Mouse (Mus musculus) adipocyte (in vitro differentiated cells): ENCODE results near the gene Rasl11b.

Experiments
- DNase-seq: peaks from one replicate; pipeline ENCODE4 v3.0.0-alpha.2; 2016; ENCODE audit warnings: low spot score

The Rasl11b gene

DNA sequence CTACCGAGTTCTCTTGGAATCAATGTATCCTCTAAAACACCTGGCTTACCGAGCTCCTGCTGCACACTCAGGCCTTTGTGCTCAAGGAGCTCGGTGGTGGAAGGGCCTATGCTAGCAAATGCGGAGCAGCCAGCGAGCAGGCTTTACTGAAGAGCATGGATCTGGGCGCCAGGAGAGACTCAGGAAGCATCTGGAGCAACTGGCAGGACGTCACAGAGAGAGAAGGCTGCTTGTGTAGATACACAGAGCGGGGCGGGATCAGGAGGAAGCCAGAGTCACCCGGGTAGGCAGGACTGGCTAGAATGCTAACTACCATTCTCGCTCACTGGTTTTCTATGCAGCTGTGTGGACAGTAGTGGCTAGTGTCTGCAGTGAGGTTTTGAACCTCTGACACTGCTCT, 16.3 kb downstream of the Rasl11b start:
- no peak for DNase-seq

DNA sequence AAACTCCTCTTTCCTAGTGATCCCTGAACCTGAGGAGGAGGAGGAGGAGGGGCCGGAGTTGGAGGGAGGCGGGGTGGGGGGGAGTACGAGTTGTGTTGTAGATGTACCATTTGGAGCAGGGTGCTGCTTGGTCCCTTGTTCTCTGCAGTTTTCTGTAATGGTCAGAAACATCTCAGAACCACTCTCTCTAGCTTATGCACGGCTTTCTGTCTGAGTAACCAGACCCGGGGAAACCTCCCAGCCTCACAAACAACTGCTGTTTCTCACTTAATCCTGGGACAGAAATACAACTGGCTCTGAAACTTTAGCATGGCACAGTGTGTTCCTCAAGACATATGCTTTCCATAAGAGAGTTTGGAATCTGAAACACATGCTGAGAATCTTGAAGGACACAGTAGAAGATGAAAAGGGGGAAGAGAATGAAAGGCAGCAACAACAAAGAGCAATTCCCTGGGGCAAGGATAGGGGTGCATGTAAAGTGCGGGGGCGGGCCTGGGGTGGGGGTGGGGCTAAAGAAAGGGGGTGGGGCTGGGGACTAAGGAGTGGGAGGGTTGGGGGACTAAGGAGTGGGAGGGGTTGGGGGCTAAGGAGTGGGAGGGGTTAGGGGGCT, 19.5 kb downstream of the Rasl11b start:
- DNase-seq, result no peak

DNA sequence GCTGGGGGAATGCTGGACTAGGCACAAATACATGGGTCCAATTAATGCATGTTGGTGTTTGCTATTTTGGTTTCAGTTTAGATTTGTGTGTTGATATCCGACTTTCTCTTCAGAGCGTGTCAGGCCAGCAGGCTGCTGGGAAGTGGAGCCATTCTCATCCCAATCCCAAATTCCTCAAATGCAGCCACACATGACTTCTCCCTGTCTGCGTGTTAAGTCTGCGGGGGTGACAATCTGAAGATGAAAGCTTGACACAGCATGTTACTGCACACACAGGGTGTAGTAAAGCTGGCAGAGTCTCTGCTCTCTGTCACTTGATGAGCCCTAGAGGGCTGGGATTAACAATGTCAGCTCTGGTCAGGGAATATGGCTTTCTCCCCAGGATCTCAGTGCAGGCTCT, 20.0 kb downstream of the Rasl11b start:
- no peak for DNase-seq

DNA sequence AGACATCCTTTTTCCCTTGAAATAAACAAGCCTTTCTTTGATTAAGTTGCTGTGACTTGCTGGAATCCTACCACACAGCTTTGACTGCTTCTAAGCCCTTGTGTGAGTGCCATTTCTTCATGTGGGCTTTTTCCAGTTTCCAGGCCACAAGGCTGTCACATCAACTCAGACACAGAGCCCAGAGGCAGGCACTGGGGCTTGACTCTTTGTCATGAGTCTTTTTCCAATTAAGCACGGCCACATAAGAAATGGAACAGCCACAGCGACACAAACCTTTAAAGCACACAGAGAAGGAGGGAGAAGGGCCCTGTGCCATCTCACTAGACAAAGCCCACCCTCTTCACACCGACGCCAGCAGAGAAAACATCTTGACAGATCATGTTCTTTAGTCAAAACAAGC, 23.4 kb downstream of the Rasl11b start:
- no peak for DNase-seq

DNA sequence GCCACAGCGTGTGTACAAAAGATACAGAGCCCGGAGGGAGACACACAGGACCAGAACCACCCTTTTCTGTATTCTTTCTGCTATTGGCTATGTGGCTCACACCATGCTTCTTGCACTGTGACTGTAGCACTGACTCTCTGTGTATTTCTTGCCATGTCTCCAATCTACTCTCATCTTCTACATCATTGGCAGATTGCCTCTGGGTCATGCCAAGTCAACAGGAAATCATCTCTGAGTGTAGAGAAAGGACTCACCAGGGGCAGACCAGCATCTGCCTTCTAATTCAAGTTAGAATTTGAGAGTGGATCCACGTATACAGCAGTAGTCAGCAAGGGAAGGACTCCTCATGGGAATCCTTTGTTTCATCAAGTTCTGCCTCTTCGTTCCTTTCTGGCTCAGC, 27.5 kb downstream of the Rasl11b start:
- DNase-seq, result peak; percentile 85

DNA sequence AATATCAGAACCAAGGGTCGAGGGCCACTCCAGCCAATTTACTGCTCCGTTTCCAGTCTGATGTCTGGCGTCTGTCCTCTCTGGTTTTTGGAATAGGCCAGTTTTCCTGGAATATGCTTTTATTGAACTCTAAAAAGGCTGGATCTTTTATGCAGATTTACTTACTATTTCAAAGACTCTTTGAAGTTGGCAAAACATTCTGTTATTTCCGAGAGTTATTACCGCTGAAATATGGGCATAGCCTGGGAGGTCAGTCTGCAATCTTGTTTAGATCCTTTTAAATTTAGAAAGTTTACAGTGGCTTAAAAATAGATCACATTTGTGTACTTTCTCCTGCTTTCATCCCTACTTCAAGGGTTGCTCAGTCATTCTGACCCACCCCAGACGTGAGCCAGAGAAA, 29.4 kb downstream of the Rasl11b start:
- no peak for DNase-seq

DNA sequence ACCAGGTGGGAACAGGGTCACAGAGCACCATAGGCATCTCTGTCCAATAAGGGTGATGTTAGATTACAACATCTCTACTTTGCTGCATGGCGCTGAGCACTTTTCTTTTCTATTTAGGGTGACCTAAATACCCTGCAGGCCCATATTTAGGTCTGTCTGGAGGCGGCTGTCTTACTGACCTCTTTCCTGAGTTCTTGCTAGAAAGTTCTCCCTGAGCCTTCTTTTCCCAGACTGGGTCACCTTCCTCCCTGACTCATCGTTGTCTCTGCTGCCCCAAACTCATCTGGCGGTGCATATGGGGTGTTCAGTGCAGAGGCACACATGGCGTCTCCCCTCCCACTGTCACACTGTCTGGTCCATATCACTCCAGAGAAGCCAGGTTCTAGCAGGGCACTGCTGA, 31.1 kb downstream of the Rasl11b start:
- no peak for DNase-seq

DNA sequence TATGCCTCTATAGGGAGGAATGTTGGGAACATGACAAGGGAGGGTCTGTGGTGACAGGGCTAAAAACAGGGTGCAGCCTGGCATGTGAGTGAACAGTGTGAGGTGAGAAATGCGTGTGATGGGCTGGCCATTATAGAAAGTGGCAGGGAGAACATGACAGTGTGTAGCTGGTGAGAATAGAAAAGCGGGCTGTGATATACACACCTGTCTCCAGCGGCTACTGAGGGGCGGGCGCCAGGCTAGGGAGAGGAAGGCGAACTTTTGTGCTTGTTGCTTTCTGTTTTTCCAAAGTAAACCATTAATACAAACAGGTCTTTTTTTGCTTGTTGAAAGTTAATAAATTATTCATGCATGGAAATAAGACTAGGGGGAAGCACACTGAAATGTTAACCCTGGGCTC, 32.3 kb downstream of the Rasl11b start:
- DNase-seq, result no peak

DNA sequence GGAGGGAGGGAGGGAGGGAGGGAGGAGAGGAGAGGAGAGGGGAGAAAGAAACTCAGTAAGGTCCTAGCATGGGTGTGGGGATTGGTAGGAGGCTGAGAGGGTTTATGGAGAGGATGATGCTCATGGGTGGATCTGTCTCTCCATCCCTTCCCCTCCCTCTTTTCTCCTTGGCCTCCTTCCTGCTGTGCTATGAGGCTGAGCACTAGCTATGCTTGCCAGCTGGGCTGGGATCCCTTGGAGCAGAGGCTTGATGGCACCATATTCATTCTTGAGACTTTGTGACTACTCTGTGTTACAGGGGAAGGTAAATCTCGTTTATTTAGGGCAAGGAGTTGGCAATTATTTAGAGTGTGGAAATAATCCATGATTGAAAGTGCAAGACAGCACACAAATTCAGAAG, 33.9 kb downstream of the Rasl11b start:
- peak; percentile 67 for DNase-seq

DNA sequence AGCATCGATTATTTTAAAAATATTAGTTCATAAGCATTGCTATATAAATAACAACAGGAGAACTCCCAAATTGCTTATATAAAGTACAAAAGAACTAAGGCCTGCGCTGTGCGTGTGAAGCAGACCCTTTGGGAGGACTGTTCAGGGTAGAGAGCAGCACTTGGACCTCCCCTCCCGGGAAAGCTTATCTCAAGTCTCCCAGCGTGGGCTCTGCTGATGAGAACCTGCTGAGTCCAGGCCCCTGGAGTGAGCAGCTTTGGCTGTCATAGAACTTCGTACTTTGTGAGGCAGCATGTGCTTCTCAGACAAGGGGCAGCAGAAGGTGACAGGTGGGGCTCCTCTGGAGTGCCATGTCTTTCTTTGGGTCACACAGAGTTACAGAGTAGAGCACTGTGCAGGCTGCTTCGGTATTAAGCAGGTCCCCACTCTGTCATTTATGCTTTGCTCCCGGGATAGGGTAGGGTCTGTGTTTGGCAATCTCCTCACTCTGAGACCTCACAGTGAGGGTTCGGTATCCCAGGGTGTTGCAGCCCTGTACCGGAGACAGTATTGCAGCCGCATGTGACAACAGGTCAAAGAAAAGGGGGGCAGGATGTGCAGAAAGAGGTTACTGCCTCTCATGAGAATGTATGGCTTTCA, 34.8 kb downstream of the Rasl11b start:
- no peak for DNase-seq

DNA sequence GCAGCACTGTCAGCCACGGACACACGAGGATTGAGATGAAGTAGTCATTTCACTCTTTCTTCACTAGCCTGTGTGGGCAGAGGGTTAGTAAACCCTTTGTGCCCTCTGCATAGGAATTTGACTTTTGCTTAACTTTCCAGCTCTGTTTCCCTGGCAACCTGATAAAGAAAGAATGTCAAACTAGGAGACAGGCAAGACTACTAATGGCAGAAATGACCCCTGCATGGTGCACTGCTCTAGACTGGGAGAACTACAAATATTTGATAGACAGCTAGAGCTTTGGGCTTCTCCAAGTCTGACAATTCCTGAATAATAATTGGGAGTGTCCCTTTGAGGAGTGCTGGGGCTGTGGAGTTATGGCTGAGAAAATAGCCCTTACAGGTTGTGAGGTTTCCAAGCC, 35.4 kb downstream of the Rasl11b start:
- peak; percentile 66 for DNase-seq

DNA sequence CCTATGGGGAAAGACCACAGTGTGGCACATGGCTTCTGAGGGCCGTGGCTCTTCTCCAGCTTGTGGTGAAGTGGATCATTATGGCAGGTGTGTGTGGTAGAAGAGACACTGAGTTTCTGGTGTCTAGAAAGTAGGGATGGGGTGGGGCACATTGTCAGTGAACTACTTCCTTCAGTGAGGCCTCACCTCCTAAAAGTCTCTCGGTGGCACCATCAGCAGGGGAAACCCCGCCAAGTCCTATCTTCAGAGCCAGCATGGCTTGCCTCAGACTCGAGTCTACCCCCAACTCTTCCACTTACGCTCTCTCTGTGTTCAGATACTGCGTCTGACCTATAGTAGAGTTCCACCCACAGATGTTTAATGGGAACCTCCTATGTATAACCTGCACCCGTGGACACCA, 38.7 kb downstream of the Rasl11b start:
- no peak for DNase-seq

DNA sequence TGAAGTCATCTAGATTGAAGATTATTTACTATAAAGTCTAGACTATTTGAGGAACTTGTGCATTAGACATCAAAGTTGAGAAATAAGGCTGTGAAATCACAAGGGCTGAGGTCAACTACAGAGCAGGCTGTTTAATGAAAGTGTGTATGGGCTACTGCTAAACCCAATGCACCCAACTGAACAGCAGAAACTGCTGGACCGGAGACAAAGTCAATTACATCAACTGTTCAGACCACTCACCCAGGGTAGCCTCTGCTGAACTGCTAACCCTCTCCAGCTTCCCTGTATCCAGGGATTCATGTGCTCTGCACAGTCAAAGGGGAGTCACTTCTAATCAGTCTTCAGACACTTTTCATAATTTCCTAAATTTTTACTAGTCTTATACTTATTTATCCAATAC, 44.3 kb downstream of the Rasl11b start:
- no peak for DNase-seq

DNA sequence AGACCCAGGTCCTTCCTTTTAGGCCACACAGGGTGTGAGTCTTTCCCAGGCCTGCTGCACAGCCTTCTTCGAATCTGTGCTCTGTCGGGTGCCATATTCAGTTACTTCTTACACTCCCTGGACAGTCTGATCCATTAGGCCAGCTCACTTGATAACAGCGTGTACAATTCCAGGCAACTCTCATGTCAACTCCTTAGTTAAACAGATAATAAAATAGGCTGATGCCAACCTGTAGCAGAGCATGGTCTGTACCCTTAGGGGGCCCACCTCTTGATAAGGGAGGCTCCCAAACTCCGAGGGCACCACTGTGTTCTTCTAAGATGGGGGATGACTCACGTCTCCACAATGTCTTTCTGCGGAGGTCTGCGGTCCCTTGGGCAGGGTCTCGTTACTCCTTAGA, 45.2 kb downstream of the Rasl11b start:
- no peak for DNase-seq

DNA sequence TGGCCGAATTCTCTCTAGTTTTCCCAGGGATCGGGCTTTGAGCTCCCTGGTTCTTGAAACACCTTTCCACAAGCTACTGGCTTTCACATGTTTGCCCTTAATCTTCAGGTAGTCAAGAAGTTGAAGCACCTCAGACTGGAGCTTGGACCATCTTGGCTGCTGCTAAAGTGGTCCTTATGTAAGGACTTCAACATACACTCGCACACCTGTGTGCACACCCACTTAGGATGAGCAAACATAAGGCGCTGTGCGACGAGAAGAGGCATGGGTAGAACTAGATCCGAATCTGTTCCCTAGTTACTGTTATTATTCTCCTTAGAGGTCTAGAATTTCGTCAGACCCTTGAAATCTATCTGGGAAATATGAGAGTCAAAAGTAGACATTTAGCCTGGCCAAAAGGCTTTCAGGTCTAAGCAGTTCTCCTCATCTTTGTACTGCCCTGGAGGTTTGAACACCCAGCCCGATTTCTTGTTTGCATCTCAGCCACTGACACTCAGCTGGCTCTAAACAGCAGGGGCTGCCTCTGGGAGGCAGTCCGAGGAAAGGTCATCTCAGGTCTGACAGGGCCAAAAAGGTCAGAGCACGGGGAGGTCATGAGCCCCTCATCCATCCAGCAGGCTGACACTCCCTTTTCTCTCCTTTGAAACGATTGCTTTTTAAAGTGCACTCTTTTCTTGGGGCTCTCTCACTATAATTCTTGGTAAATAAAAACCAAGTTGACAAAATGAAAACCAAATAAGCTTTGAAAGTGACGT, 46.0 kb downstream of the Rasl11b start:
- no peak for DNase-seq

DNA sequence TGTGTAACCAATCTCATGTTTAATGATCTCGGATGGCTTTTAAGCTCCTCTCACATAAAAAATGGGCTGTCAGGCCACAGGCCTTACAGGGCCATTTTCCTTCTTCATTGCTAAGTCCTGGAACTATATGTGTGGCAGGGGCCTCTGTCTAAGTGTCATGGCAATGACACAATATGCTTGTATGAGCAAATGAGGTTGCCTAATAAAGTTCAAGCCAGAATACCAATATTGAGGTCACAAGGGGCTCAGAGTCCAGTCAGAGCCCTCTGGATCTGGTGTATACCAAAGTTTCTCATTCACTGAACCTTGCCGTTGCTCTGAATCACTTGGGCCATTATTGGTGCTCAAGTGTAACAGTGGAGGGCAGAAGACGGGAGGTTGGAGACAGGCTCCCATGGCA, 47.6 kb downstream of the Rasl11b start:
- peak; percentile 31 for DNase-seq

DNA sequence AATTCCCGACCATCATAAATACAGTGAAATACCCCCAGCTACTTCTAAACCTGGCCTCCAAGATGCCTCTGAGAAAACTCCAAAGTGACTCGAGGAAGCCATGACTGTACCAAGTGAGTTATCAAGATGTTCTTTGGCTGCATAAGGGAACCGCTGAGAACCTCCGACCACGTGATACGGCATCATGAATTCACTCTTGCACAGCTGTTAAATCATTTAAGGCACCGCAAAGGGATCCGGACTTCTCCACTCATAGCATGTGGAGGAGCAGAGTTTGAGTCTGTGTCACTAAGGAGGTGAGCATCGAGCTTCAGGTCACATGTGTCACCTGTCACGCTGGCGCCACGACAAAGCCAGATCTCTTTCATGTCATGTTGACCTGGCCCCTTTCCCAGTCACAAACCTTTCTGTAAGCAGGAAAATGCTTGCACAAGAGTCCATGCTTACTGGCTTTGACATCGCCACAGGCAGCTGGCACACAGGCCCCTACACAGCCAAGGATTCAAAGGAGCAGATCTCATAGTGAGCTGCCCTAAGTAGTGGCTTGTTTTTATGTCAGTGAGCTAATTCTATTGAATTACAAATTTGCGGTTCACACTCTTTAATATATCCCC, 49.4 kb downstream of the Rasl11b start:
- DNase-seq, result no peak

DNA sequence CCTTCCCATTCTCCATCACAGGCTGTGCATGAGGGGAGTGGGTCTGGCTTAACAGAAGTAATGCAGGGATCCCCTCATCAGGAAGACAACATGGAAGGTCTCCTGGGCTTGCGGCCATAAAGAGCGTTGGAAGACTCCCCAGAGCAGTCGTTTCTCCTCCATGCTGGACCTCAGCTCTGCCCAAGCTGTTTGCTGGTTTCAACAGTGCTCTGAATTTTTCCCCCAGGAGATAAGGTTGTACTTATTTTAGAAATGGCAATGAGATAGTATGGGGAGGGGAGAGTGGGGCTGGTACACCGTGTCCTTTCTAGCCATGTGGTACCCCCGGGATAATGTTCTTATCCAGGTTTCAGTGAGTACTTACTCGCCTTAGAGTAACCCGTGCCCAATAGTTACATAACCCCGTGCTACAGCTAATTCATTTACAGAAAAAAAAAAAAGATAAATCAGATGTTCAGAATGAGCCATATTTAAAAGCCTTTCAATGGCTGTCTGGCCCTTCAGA, 50.6 kb downstream of the Rasl11b start:
- no peak for DNase-seq

DNA sequence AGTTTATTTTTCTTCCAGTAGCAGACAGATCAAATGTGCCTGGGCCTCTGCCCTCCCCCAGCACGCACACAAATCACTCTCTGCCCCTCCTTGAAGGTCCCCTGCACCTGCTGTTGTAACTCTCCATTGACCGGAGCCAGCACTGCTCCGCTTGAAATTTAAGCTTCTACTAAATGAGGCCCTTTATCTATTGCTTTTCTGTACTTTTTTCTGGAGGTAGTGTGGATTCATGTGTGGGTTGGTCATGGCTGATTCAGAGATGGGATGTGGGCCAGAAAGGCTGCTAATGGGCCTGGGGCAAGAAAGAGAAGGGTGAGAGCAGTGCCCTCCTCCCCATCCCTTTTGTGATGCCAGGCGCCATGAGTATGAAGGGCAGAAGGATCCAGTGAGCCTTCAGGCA, 51.4 kb downstream of the Rasl11b start:
- DNase-seq, result no peak

DNA sequence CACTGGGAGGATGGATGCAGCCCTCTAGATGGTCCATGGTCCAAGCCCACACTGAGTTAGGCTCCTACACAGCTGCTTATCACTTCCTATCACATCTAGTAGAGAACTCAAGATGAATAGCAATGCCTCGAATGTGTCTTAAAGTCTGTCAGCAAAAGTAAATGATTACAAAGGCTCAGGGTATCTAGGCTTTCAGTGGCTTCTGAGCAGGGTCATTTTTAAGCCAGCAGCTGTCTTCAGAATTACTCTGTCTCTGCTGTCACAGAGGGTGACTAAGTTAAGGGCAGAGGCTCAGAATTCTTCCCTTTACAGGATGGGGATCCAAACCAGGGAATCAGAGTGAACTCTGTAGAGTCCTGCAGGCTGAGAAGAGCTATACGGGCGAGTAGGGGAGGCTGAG, 51.9 kb downstream of the Rasl11b start:
- no peak for DNase-seq
